Mouse (Mus musculus) forebrain, embryonic 12.5 days (tissue): ENCODE measurements around the gene Gm40460. TPM values are rescaled to one million over a fixed set of nuclear protein-coding genes. Genes with fewer than 3 reads are reported as not detected.
"Not testable (repeated sequence)": the region's sequence is repeated elsewhere in the genome, so short reads cannot be mapped to it uniquely, and the experiment has no call there.

ENCODE experiments used
- ATAC-seq: fragments of 200-750 bp; cut with Nextera tagmentation; 2 replicates; pipeline ENCODE4 v1.8.0; 2017; ENCODE audit warnings: moderate TSS enrichment; ENCODE audit not compliant: low FRiP score
- H3K27ac ChIP-seq: fragments of 300-500 bp; sonication (generic); 2 replicates; pipeline ENCODE4 v1.5.1; 2016; ENCODE audit warnings: mild to moderate bottlenecking
- H3K27me3 ChIP-seq: fragments of 300-500 bp; sonication (generic); 2 replicates; pipeline ENCODE4 v1.6.1; 2016; ENCODE audit warnings: mild to moderate bottlenecking
- H3K36me3 ChIP-seq: fragments of 300-500 bp; sonication (generic); replicated peaks from 2 replicates; pipeline ENCODE4 v1.6.1; 2016; ENCODE audit warnings: mild to moderate bottlenecking
- H3K4me1 ChIP-seq: fragments of 300-500 bp; sonication (generic); 2 replicates; pipeline ENCODE4 v1.6.1; 2016
- H3K4me2 ChIP-seq: fragments of 300-500 bp; sonication (generic); 2 replicates; pipeline ENCODE4 v1.6.1; 2016; ENCODE audit warnings: mild to moderate bottlenecking, moderate library complexity
- H3K4me3 ChIP-seq: fragments of 300-500 bp; sonication (generic); replicated peaks from 2 replicates; pipeline ENCODE4 v1.5.1; 2016; ENCODE audit warnings: mild to moderate bottlenecking
- H3K9ac ChIP-seq: fragments of 300-500 bp; sonication (generic); 2 replicates; pipeline ENCODE4 v1.6.1; 2016; ENCODE audit warnings: mild to moderate bottlenecking
- H3K9me3 ChIP-seq: fragments of 300-500 bp; sonication (generic); 2 replicates; pipeline ENCODE4 v1.6.1; 2016
- WGBS: fragments of 180-500 bp; shearing (Covaris S2); methylation state at CpG from one replicate; pipeline ENCODE4 v1.1.7; 2016; 5-methylcytosine and 5-hydroxymethylcytosine counted together
- polyA plus RNA-seq: library from polyadenylated mRNA; unstranded; fragments of >200 nt; fragmentation: Nextera tagmentation; extraction: Ambion mirVana; gene quantifications from 2 replicates; pipeline ENCODE4 v1.2.1, GENCODE M21; 2016

Gene Gm40460
- polyA plus RNA-seq, 1 experiment from 2014 or later, result not detected

DNA sequence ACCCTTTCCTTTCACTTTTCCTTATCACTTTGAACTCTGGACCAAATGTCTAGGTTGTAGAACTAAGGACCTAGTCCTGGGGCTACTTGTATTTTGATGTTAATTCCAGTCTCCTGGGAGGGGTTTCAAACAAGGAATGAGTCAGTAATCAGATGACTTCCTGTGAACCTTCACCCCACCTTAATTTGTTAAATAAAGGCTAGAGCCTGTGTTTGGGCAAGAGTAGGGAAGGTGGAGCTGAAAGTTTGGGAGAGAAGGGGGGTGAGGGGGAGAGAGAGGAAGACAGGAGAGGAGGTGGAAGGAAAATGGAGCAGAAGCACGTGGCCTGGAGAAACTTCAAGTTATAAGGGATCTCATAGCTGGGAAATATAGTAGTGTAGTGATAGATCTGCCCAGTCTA, 9.3 kb downstream of the Gm40460 start:
- WGBS, result 44% methylated on average over 1 of the region's 1 CpGs
- no peak overlapping the region for H3K9ac ChIP-seq
- no peaks in the 10 kb centered on the region for H3K4me1 ChIP-seq
- H3K27me3 ChIP-seq, result no peaks in the 10 kb centered on the region
- no peak overlapping the region for H3K4me3 ChIP-seq
- no peak overlapping the region for H3K27ac ChIP-seq
- 0 out of 2 replicates have a peak, but pooled peaks cover 5% of the 10 kb centered on the region for H3K9me3 ChIP-seq
- no peaks in the 10 kb centered on the region for H3K36me3 ChIP-seq
- no peak overlapping the region for H3K4me2 ChIP-seq
- no peak for ATAC-seq

GRCm38 (mm10) chr7:142229871-142230270, 11.0 kb downstream of the Gm40460 start, which contains the start of gene Krtap5-5:
Gene Krtap5-5, minus strand, starts transcription at chr7:142229971.
- H3K36me3 ChIP-seq, H3K9me3 ChIP-seq, H3K4me1 ChIP-seq, H3K27ac ChIP-seq, H3K9ac ChIP-seq, H3K4me3 ChIP-seq, H3K27me3 ChIP-seq, H3K4me2 ChIP-seq, ATAC-seq: not testable (repeated sequence)
- 63% methylated on average over 3 of the region's 3 CpGs for WGBS

- 70% methylated on average over 2 of the region's 2 CpGs for WGBS
- Histone ChIP-seq H3K9ac (no peak overlapping the region), H3K27me3 (no peaks in the 10 kb centered on the region), H3K36me3 (no peaks in the 10 kb centered on the region), H3K27ac (no peak overlapping the region), H3K4me1 (no peaks in the 10 kb centered on the region; the same call in 1 of the 2 replicates), H3K4me3 (no peak overlapping the region), H3K9me3 (no peaks in the 10 kb centered on the region), H3K4me2 (no peak overlapping the region)
- ATAC-seq, result no peak
These were observed 16.4 kb downstream of the Gm40460 start for GRCm38 (mm10) chr7:142224518-142224917.

DNA sequence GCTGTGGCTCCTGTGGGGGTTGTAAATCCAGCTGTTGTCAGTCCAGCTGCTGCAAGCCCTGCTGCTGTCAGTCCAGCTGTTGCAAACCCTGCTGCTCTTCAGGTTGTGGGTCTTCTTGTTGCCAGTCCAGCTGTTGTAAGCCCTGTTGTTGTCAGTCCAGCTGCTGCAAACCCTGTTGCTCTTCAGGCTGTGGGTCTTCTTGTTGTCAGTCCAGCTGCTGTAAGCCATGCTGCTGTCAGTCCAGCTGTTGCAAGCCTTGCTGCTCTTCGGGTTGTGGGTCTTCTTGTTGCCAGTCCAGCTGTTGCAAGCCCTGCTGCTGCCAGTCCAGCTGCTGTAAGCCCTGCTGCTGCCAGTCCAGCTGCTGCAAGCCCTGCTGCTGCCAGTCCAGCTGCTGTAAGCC, 28.7 kb downstream of the Gm40460 start:
- not testable (repeated sequence) for H3K27ac ChIP-seq, H3K4me3 ChIP-seq, ATAC-seq, H3K4me2 ChIP-seq, H3K36me3 ChIP-seq, H3K9ac ChIP-seq, H3K4me1 ChIP-seq, H3K27me3 ChIP-seq, H3K9me3 ChIP-seq
- WGBS, result 65% methylated on average over 1 of the region's 1 CpGs

DNA sequence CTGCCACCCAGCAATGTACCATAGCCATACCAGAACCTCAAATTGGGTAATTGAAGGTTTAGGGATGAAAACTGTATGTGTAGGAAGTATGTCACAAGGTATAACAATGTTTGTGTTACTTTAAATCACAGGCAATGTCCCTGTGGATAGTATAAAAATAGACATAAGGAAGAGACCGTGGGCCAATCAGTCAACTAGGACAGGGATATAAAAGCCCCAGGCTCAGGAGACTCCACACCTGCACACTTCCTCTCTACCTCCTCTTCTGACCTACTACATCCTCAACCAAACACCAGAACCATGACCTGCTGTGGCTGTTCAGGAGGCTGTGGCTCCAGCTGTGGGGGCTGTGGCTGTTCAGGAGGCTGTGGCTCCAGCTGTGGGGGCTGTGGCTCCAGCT, 29.3 kb downstream of the Gm40460 start, which contains the start of gene Gm7579:
Gene Gm7579, plus strand, starts transcription at position 301 of the 400 bp plus-strand sequence.
- H3K27ac ChIP-seq, result no peak within 1 kb of the TSS
- H3K27me3 ChIP-seq, result no peaks in the 10 kb centered on the region
- H3K4me1 ChIP-seq, result no peaks in the 10 kb centered on the region
- no peaks in the 10 kb centered on the region for H3K36me3 ChIP-seq
- H3K9me3 ChIP-seq, result no peaks in the 10 kb centered on the region
- H3K4me2 ChIP-seq, result no peak within 1 kb of the TSS
- no peak within 1 kb of the TSS for H3K9ac ChIP-seq
- ATAC-seq, result no peak
- WGBS, result 59% methylated on average over 1 of the region's 1 CpGs
- H3K4me3 ChIP-seq, result no peak within 1 kb of the TSS

DNA sequence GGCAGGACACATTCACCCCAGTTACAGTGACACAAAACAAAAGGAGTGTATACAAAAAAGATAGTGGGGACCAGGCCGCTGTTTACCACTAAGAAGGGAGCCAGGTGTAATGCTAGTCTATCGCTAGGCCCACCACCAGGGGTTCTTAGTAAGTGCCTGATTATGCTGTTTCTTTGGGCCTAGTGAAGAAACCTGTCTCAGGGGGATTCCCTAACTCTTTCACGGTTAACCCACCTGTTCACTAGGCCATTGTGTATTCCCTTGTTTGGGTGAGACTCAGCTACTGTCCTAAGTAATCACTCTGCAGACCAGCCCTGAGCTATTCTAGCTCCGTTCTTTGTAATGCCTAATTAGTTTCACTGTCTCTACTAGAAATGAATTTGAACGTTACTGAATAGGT, 34.0 kb downstream of the Gm40460 start:
- not testable (repeated sequence) for H3K27ac ChIP-seq, ATAC-seq, H3K4me3 ChIP-seq, H3K4me1 ChIP-seq, H3K9me3 ChIP-seq, H3K36me3 ChIP-seq, H3K9ac ChIP-seq, H3K27me3 ChIP-seq, H3K4me2 ChIP-seq
- 69% methylated on average over 5 of the region's 5 CpGs for WGBS

DNA sequence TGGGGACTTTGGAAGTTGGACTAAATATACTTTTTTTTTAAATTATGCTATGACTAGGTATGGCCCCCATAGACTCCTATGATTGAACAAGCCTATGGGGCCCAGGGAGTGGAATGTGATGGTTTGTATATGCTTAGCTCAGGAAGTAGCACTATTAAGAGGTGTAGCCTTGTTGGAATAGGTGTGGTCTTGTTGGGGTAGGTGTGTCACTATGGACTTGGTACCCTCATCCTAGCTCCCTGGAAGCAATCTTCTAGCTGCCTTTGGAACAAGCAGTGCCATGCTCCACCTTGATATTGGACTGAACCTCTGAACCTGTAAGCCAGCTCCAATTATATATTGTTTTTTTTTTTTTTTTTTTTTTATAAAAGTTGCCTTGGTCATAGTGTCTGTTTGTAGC, 35.4 kb downstream of the Gm40460 start:
- Histone ChIP-seq H3K4me2 (no peak overlapping the region), H3K27me3 (no peaks in the 10 kb centered on the region), H3K36me3 (no peaks in the 10 kb centered on the region), H3K4me3 (no peak overlapping the region), H3K9ac (no peak overlapping the region), H3K27ac (no peak overlapping the region), H3K9me3 (no peaks in the 10 kb centered on the region), H3K4me1 (no peaks in the 10 kb centered on the region)
- no peak for ATAC-seq

GRCm38 (mm10) chr7:142201064-142201463, 39.8 kb downstream of the Gm40460 start, which contains the start of gene Krtap5-3:
Gene Krtap5-3, plus strand, starts transcription at chr7:142201364.
- Histone ChIP-seq H3K4me3 (no peak within 1 kb of the TSS), H3K27me3 (no peaks in the 10 kb centered on the region; the same call in 1 of the 2 replicates), H3K9ac (no peak within 1 kb of the TSS), H3K9me3 (no peaks in the 10 kb centered on the region), H3K27ac (no peak within 1 kb of the TSS), H3K36me3 (no peaks in the 10 kb centered on the region), H3K4me2 (no peak within 1 kb of the TSS), H3K4me1 (no peaks in the 10 kb centered on the region)
- 83% methylated on average over 1 of the region's 1 CpGs for WGBS
- ATAC-seq, result no peak

DNA sequence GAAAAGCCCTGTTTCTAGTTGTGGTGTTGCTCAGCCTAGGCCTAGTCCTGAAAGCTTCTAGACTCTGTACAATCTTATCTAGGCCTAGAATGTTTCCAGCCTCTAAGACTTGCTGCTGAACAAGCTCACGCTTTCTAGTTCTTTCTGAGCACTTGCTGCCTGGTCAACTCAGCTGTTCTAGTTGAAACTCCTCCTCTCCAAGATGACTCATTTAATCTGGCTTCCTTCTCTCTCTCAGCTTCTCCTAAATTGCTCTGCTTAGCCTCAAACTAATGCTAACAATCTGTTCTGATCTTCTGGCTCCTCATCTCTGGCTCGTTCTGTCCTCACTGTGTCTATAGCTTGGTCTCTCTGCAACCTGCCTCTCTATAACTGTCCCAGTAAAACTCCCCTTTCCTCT, 42.1 kb downstream of the Gm40460 start:
- no peak for ATAC-seq
- Histone ChIP-seq H3K9ac (no peak overlapping the region), H3K4me2 (no peak overlapping the region), H3K9me3 (no peaks in the 10 kb centered on the region), H3K27ac (no peak overlapping the region), H3K27me3 (no peaks in the 10 kb centered on the region; the same call in 1 of the 2 replicates), H3K4me1 (no peaks in the 10 kb centered on the region), H3K4me3 (no peak overlapping the region), H3K36me3 (no peaks in the 10 kb centered on the region)
- WGBS, result 89% methylated on average over 2 of the region's 2 CpGs

Other genes starting within 250 kb of the Gm40460 start
- gene Mob2, start 180.0 kb downstream of the Gm40460 start, polyA plus RNA-seq, result 46.4 and 46.9 TPM in 2 replicates
- gene Dusp8, start 145.2 kb downstream of the Gm40460 start, polyA plus RNA-seq, result 45.0 and 45.8 TPM in 2 replicates
- not detected in 2 replicates for gene Gm45618, start 120.3 kb downstream of the Gm40460 start, polyA plus RNA-seq
- gene Gm39115, start 105.0 kb downstream of the Gm40460 start, polyA plus RNA-seq, result not detected in 2 replicates
- not detected in 2 replicates for gene Gm45337, start 96.5 kb downstream of the Gm40460 start, polyA plus RNA-seq
- gene Gm29735, start 84.0 kb downstream of the Gm40460 start, polyA plus RNA-seq, result not detected in 2 replicates
- not detected in 2 replicates for gene Gm4553, start 75.3 kb downstream of the Gm40460 start, polyA plus RNA-seq
- gene Krtap5-2, start 65.1 kb downstream of the Gm40460 start, polyA plus RNA-seq, result not detected in 2 replicates
- not detected in 2 replicates for gene Gm10153, start 50.7 kb downstream of the Gm40460 start, polyA plus RNA-seq
- not detected in 2 replicates for gene Krtap5-3, start 39.7 kb downstream of the Gm40460 start, polyA plus RNA-seq
- not detected in 2 replicates for gene Gm7579, start 29.2 kb downstream of the Gm40460 start, polyA plus RNA-seq
- not detected in 2 replicates for gene Krtap5-5, start 11.1 kb downstream of the Gm40460 start, polyA plus RNA-seq
- not detected in 2 replicates for gene Gm2431, start 17.3 kb upstream of the Gm40460 start, polyA plus RNA-seq
- gene Gm4559, start 33.3 kb upstream of the Gm40460 start, polyA plus RNA-seq, result not detected in 2 replicates
- gene Krtap5-1, start 56.0 kb upstream of the Gm40460 start, polyA plus RNA-seq, result not detected in 2 replicates
- not detected in 2 replicates for gene Krtap5-4, start 62.5 kb upstream of the Gm40460 start, polyA plus RNA-seq
- 0.34 and 0.45 TPM in 2 replicates for gene Ifitm10, start 132.7 kb upstream of the Gm40460 start, polyA plus RNA-seq
- 0.60 and 0.91 TPM in 2 replicates for gene Gm49369, start 141.6 kb upstream of the Gm40460 start, polyA plus RNA-seq
- 132 TPM in 2 replicates for gene Ctsd, start 147.0 kb upstream of the Gm40460 start, polyA plus RNA-seq
- gene Syt8, start 193.8 kb upstream of the Gm40460 start, polyA plus RNA-seq, result not detected in 2 replicates
- gene Tnni2, start 200.7 kb upstream of the Gm40460 start, polyA plus RNA-seq, result 1.3 TPM in 1 of 2 replicates, not detected in the other
- 5.4 and 6.3 TPM in 2 replicates for gene Lsp1, start 219.7 kb upstream of the Gm40460 start, polyA plus RNA-seq